Mouse (Mus musculus) kidney, adult 2 months (tissue): ENCODE data around the gene Agfg1.

ENCODE experiments used
- CTCF ChIP-seq: fragments of 200-500 bp; conservative IDR thresholded peaks from 2 replicates; pipeline ENCODE4 v1.5.1; 2011; ENCODE audit warnings: low read depth, mild to moderate bottlenecking, control low read depth, low read length, moderate library complexity, mixed read lengths; ENCODE audit not compliant: insufficient read depth, insufficient read length
- POLR2A ChIP-seq: fragments of 200-500 bp; IDR thresholded peaks from one replicate; pipeline ENCODE4 v1.6.1; 2011; ENCODE audit warnings: low read depth, low read length, control low read depth

- TF ChIP-seq CTCF, result no peak
- no peak for TF ChIP-seq POLR2A
These were observed 48.2 kb upstream of the Agfg1 start for GRCm38 (mm10) chr1:82791105-82791504.
